Mouse (Mus musculus) kidney, embryonic 16.5 days (tissue): Measurements from ENCODE around the gene Wipf1. TPM values are rescaled to one million over a fixed set of nuclear protein-coding genes. Genes with fewer than 3 reads are reported as not detected.

Experiments used
- ATAC-seq: fragments of 200-750 bp; cut with Nextera tagmentation; 2 replicates; pipeline ENCODE4 v1.8.0; 2017; ENCODE audit warnings: moderate TSS enrichment; ENCODE audit not compliant: low FRiP score, low TSS enrichment
- H3K27ac ChIP-seq: fragments of 300-500 bp; sonication (generic); 2 replicates; pipeline ENCODE4 v1.5.1; 2014; ENCODE audit warnings: low read length
- H3K27me3 ChIP-seq: fragments of 300-500 bp; sonication (generic); 2 replicates; pipeline ENCODE4 v1.6.1; 2014; ENCODE audit warnings: low read length, control low read depth, mixed read lengths; ENCODE audit not compliant: insufficient read depth
- H3K36me3 ChIP-seq: fragments of 300-500 bp; sonication (generic); 2 replicates; pipeline ENCODE4 v1.6.1; 2014; ENCODE audit warnings: low read length, control low read depth, mixed read lengths; ENCODE audit not compliant: insufficient read depth
- H3K4me1 ChIP-seq: fragments of 300-500 bp; sonication (generic); 2 replicates; pipeline ENCODE4 v1.6.1; 2014; ENCODE audit warnings: low read length, control low read depth, mixed read lengths; ENCODE audit not compliant: insufficient read depth
- H3K4me2 ChIP-seq: fragments of 300-500 bp; sonication (generic); replicated peaks from 2 replicates; pipeline ENCODE4 v1.6.1; 2014; ENCODE audit warnings: low read depth, low read length
- H3K4me3 ChIP-seq: fragments of 300-500 bp; sonication (generic); 2 replicates; pipeline ENCODE4 v1.5.1; 2014; ENCODE audit warnings: mild to moderate bottlenecking, low read length
- H3K9ac ChIP-seq: fragments of 300-500 bp; sonication (generic); replicated peaks from 2 replicates; pipeline ENCODE4 v1.6.1; 2014; ENCODE audit warnings: low read length
- H3K9me3 ChIP-seq: fragments of 300-500 bp; sonication (generic); 2 replicates; pipeline ENCODE4 v1.6.1; 2016; ENCODE audit warnings: low read length, control low read depth
- WGBS: fragments of 180-500 bp; shearing (Covaris S2); extraction: QIAGEN DNeasy Blood & Tissue Kit; methylation state at CpG from one replicate; pipeline ENCODE4 v1.1.7; 2014; 5-methylcytosine and 5-hydroxymethylcytosine counted together
- polyA plus RNA-seq: library from polyadenylated mRNA; unstranded; fragments of >200 nt; fragmentation: Nextera tagmentation; extraction: Ambion mirVana; gene quantifications from 2 replicates; pipeline ENCODE4 v1.2.1, GENCODE M21; 2015

Wipf1 gene
- polyA plus RNA-seq, 1 experiment from 2014 or later = 8.6 TPM

GRCm38 (mm10) chr2:73454186-73454585 lies 75.3 kb downstream of the Wipf1 start:
- 80% methylated on average over 4 of the region's 4 CpGs for WGBS
- H3K4me3 ChIP-seq = no peak overlapping the region
- H3K27ac ChIP-seq = no peak overlapping the region
- no peaks in the 10 kb centered on the region for H3K9me3 ChIP-seq
- H3K9ac ChIP-seq = no peak overlapping the region
- no peaks in the 10 kb centered on the region for H3K36me3 ChIP-seq
- no peak overlapping the region for H3K4me2 ChIP-seq
- no peaks in the 10 kb centered on the region for H3K27me3 ChIP-seq
- peaks cover 18% of the 10 kb centered on the region for H3K4me1 ChIP-seq
- ATAC-seq = no peak

GRCm38 (mm10) chr2:73453717-73454116 lies 75.8 kb downstream of the Wipf1 start:
- no peak overlapping the region for H3K4me3 ChIP-seq
- no peak overlapping the region for H3K27ac ChIP-seq
- H3K36me3 ChIP-seq = no peaks in the 10 kb centered on the region
- 59% methylated on average over 4 of the region's 4 CpGs for WGBS
- no peaks in the 10 kb centered on the region for H3K9me3 ChIP-seq
- no peak overlapping the region for H3K4me2 ChIP-seq
- peaks cover 21% of the 10 kb centered on the region for H3K4me1 ChIP-seq
- no peaks in the 10 kb centered on the region for H3K27me3 ChIP-seq
- ATAC-seq = no peak
- H3K9ac ChIP-seq = no peak overlapping the region

- Histone ChIP-seq H3K4me2 (no peak overlapping the region), H3K27me3 (no peaks in the 10 kb centered on the region), H3K4me1 (peaks cover 21% of the 10 kb centered on the region), H3K9ac (no peak overlapping the region), H3K9me3 (no peaks in the 10 kb centered on the region), H3K4me3 (no peak overlapping the region), H3K27ac (no peak overlapping the region), H3K36me3 (no peaks in the 10 kb centered on the region)
- ATAC-seq = no peak
- WGBS = 67% methylated on average over 5 of the region's 5 CpGs
Measured at GRCm38 (mm10) chr2:73453085-73453484, 76.4 kb downstream of the Wipf1 start.

- ATAC-seq = no peak
- H3K27me3 ChIP-seq = no peaks in the 10 kb centered on the region
- no peak overlapping the region for H3K27ac ChIP-seq
- peaks cover 21% of the 10 kb centered on the region for H3K4me1 ChIP-seq
- WGBS = 86% methylated on average over 7 of the region's 7 CpGs
- H3K9ac ChIP-seq = no peak overlapping the region
- no peak overlapping the region for H3K4me2 ChIP-seq
- no peaks in the 10 kb centered on the region for H3K9me3 ChIP-seq
- no peak overlapping the region for H3K4me3 ChIP-seq
- H3K36me3 ChIP-seq = no peaks in the 10 kb centered on the region
Measured at GRCm38 (mm10) chr2:73452556-73452955, 77.0 kb downstream of the Wipf1 start.

DNA sequence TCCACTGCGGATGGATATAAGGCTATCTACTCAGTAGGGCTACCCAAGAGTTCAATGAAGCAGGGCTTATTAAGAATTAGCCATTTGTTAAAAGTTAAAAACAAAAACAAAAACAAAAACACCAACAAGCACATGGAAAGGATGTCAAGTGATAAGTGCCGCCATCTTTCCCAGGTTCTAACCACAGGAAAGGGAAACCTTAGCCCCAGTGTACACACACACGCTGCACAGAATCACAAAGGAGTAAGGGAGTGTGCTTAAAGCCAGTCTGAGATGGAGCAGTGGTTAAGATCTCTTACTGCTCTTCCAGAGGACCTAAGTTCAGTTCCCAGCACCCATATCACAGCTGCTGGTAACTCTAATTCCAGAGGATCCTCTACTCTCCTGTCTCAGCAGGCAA lies 78.0 kb downstream of the Wipf1 start:
- Histone ChIP-seq H3K9me3 (no peaks in the 10 kb centered on the region), H3K27me3 (no peaks in the 10 kb centered on the region), H3K9ac (no peak overlapping the region), H3K27ac (no peak overlapping the region), H3K4me3 (no peak overlapping the region), H3K36me3 (no peaks in the 10 kb centered on the region), H3K4me2 (no peak overlapping the region), H3K4me1 (peaks cover 21% of the 10 kb centered on the region)
- WGBS = 93% methylated on average over 3 of the region's 3 CpGs
- ATAC-seq = no peak

GRCm38 (mm10) chr2:73450172-73450715 lies 79.3 kb downstream of the Wipf1 start:
- no peak overlapping the region for H3K4me3 ChIP-seq
- peaks cover 21% of the 10 kb centered on the region for H3K4me1 ChIP-seq
- no peaks in the 10 kb centered on the region for H3K27me3 ChIP-seq
- H3K9ac ChIP-seq = peak overlapping the region; percentile 36
- WGBS = 31% methylated on average over 6 of the region's 6 CpGs
- no peaks in the 10 kb centered on the region for H3K9me3 ChIP-seq
- no peaks in the 10 kb centered on the region; the same call in 1 of the 2 replicates for H3K36me3 ChIP-seq
- ATAC-seq = no peak
- H3K4me2 ChIP-seq = peak overlapping the region; percentile 11; the same call in 1 of the 2 replicates
- H3K27ac ChIP-seq = peak overlapping the region; percentile 68

DNA sequence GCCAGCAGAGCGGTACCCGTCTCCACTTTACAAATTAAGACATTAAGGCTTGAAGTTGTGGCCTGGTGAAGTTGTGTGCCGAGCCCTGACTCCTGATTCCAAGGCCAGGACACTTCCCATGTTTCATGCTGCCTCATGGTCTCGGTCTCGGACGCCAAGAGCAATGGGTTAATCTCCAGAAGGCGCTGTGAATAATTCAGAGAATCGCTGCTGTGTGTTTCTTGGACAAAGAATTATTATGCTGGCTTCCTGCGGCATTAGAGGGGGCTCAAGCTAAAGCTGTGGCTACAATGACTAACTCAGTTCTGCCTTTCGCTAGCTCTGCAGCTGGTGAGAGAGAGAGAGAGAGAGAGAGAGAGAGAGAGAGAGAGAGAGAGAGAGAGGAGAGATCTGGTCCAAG lies 85.5 kb downstream of the Wipf1 start:
- no peak overlapping the region for H3K27ac ChIP-seq

GRCm38 (mm10) chr2:73442015-73442414 lies 87.5 kb downstream of the Wipf1 start:
- Histone ChIP-seq H3K9me3 (no peaks in the 10 kb centered on the region), H3K36me3 (peaks cover 17% of the 10 kb centered on the region), H3K9ac (no peak overlapping the region), H3K4me1 (no peaks in the 10 kb centered on the region), H3K4me2 (no peak overlapping the region), H3K27ac (no peak overlapping the region), H3K27me3 (no peaks in the 10 kb centered on the region), H3K4me3 (no peak overlapping the region)
- WGBS = 85% methylated on average over 2 of the region's 2 CpGs
- no peak for ATAC-seq

More for the DNA sequence above, 85.5 kb downstream of the Wipf1 start:
- no peaks in the 10 kb centered on the region for H3K27me3 ChIP-seq
- WGBS = 84% methylated on average over 10 of the region's 10 CpGs
- no peak for ATAC-seq
- H3K4me1 ChIP-seq = 0 out of 2 replicates have a peak, but pooled peaks cover under 1% of the 10 kb centered on the region
- no peak overlapping the region for H3K9ac ChIP-seq
- H3K9me3 ChIP-seq = no peaks in the 10 kb centered on the region
- peaks cover 8% of the 10 kb centered on the region for H3K36me3 ChIP-seq
- no peak overlapping the region for H3K4me2 ChIP-seq
- H3K4me3 ChIP-seq = no peak overlapping the region

- WGBS = 81% methylated on average over 2 of the region's 2 CpGs
- Histone ChIP-seq H3K27me3 (no peaks in the 10 kb centered on the region), H3K4me1 (no peaks in the 10 kb centered on the region), H3K36me3 (peaks cover 24% of the 10 kb centered on the region), H3K4me2 (no peak overlapping the region), H3K9ac (no peak overlapping the region), H3K4me3 (no peak overlapping the region), H3K9me3 (no peaks in the 10 kb centered on the region), H3K27ac (no peak overlapping the region)
- no peak for ATAC-seq
Measured at GRCm38 (mm10) chr2:73440319-73440718, 89.2 kb downstream of the Wipf1 start.

GRCm38 (mm10) chr2:73436976-73437375 lies 92.6 kb downstream of the Wipf1 start:
- Histone ChIP-seq H3K9ac (no peak overlapping the region), H3K27ac (no peak overlapping the region), H3K4me2 (no peak overlapping the region), H3K27me3 (no peaks in the 10 kb centered on the region), H3K4me1 (0 out of 2 replicates have a peak, but pooled peaks cover 3% of the 10 kb centered on the region), H3K4me3 (no peak overlapping the region), H3K9me3 (no peaks in the 10 kb centered on the region), H3K36me3 (peaks cover 35% of the 10 kb centered on the region)
- 60% methylated on average over 17 of the region's 18 CpGs for WGBS
- 0 out of 2 replicates have a peak, but pooled peaks have one; percentile 23 for ATAC-seq
